Mouse (Mus musculus) olfactory bulb, adult 2 months (tissue): Measurements from ENCODE around the gene Bex2. TPM values are rescaled to one million over a fixed set of nuclear protein-coding genes. Genes with fewer than 3 reads are reported as not detected.
"Not testable (repeated sequence)": the region's sequence is repeated elsewhere in the genome, so short reads cannot be mapped to it uniquely, and the experiment has no call there.

Experiments
- H3K27ac ChIP-seq: fragments of 200-500 bp; 2 replicates; pipeline ENCODE4 v1.5.1; 2012; ENCODE audit warnings: low read depth, low read length; ENCODE audit not compliant: insufficient read depth
- H3K4me1 ChIP-seq: fragments of 200-500 bp; 2 replicates; pipeline ENCODE4 v1.6.1; 2012; ENCODE audit warnings: low read length; ENCODE audit not compliant: control insufficient read depth, insufficient read depth
- H3K4me3 ChIP-seq: fragments of 200-500 bp; 2 replicates; pipeline ENCODE4 v1.5.1; 2012; ENCODE audit warnings: mild to moderate bottlenecking, low read depth, low read length, moderate library complexity; ENCODE audit not compliant: insufficient read depth
- CTCF ChIP-seq: fragments of 200-500 bp; IDR thresholded peaks from 2 replicates; pipeline ENCODE4 v1.5.1; 2012; ENCODE audit warnings: low read depth, mild to moderate bottlenecking, low read length, moderate library complexity; ENCODE audit not compliant: insufficient read depth
- POLR2A ChIP-seq: fragments of 200-500 bp; IDR thresholded peaks from 2 replicates; pipeline ENCODE4 v1.6.1; 2012; ENCODE audit warnings: mild to moderate bottlenecking, low read depth, low read length, moderate library complexity; ENCODE audit not compliant: insufficient read depth
- whole genome bisulfite sequencing: fragments of 180-500 bp; shearing (Covaris S2); methylation state at CpG from one replicate; pipeline ENCODE4 v1.1.7; 2018; 5-methylcytosine and 5-hydroxymethylcytosine counted together
- polyA plus RNA-seq: library from polyadenylated mRNA; stranded (reverse); fragments of >200 nt; gene quantifications from 2 replicates; pipeline ENCODE4 v1.2.4, GENCODE M21; 2012; ENCODE audit warnings: low replicate concordance; ENCODE audit not compliant: missing spikeins, insufficient read depth, insufficient read length

Bex2 gene
- not detected in 2 replicates for polyA plus RNA-seq

DNA sequence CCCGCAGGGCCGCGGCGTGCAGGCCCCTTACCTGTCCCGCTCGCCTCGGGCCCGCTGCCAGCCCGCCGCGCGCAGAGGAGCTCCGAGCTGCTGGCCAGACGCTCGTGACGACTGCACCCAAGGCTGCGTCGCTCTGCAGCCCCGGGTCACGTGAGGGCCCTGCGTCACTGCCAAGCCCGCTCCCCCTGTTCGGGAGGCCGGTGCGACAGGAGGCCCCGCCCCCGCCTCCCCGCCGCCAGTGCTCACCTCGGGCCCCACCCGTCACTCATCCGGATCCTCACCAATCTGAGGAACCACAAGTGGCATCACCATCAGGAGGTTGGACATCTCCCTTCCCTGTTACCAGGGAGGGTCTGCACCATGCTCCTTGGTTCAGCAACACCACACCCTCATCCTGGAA, at the start of gene Bex2:
Bex2 (minus strand) TSS at position 217 of the 400 bp plus-strand sequence.
- not testable (repeated sequence) for H3K4me1 ChIP-seq, H3K27ac ChIP-seq
- H3K4me3 ChIP-seq, result peak within 1 kb of the TSS; percentile 53
- no CpG with 5 or more reads among the region's 32 CpGs for WGBS

DNA sequence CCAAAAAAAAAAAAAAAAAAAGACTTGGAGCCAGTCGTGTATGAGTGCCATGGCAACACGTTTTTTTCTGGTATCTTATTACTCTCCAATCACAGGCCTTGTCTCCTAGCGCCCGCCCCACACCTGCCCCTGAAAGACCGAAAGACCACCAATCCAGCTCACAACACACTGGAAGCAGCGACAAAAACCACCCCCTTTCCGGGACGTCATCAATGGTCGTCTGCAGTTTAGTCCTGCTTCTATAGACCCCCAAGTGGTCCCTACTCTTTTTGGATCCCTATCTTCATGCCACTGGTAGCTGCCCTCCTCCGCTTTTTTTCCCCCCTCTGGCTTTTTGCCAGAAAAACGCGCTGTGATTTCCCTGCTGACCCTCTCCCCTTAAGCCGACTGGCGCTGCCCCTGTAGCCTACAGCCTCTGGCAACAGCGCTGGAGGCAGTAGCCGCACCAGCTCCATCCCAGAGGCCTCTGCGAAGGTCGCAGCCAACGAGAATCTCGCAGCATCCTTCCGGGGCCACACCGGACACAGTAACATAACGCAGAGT, 47.5 kb upstream of the Bex2 start:
- Histone ChIP-seq H3K4me3 (peak overlapping the region; percentile 77), H3K27ac (peak overlapping the region; percentile 93), H3K4me1 (no peaks in the 10 kb centered on the region)
- 11% methylated on average over 23 of the region's 23 CpGs for WGBS
- peak; percentile 46; the same call in 1 of the 2 replicates for TF ChIP-seq POLR2A
- no peak for TF ChIP-seq CTCF

DNA sequence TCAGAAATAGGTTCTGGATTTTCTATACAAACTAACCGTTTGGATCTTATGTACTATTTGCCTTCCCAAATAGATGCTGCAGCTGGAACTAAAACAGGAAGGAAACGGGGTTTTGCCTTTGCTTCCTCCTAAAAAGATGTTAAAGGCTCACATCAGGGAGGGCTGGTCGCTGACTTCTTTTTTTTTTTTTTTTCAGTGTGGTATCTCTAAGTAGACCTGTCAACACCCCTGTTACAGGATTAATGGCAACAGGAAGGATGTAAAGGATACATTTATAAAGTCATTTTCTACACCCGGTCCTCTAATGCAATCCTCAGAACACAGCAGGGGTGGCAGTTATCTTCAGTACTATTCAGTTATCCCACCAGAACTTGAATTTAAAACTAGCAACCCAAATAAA, 47.0 kb upstream of the Bex2 start:
- no peak for TF ChIP-seq CTCF
- no peak for TF ChIP-seq POLR2A
- Histone ChIP-seq H3K27ac (no peak overlapping the region), H3K4me3 (no peak overlapping the region), H3K4me1 (no peaks in the 10 kb centered on the region)
- 20% methylated on average over 4 of the region's 4 CpGs for WGBS

DNA sequence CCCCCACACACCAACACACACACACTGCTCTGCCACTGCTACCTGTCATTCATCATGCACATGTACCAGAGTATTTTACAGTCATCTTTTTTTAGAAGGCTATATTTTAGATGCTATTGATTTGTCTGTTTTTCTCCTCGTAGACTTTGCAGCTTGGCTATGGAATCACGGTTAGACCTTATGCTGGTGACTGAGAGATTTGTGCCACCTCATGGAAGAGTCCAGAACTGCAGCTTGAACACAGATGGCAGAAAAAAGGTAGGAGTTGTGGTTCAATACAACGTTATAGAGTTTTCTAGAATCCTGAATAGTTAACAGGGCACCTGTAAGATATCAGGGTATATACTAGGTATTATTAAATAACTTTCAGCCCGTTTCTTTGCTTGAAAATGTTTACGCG, 39.9 kb upstream of the Bex2 start:
- H3K27ac ChIP-seq, result no peak overlapping the region; the same call in 1 of the 2 replicates
- WGBS, result 41% methylated on average over 6 of the region's 6 CpGs
- no peaks in the 10 kb centered on the region for H3K4me1 ChIP-seq

DNA sequence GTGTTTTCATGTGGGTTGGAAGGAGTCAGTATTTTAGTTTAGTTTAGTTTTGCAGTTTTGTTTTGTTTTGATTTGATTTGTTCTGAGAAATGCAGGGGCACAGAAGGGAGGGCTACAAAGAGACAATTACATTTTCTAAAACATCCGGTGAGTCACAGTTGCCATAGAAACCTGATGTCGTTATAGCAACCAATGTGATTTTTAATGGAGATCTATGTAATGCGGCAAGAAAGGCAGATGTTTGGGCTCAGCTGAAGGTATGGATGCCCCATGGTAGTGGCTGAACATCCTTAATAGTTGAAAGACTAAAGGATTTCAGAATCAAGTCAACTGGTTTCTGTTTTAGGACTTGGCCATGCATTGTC, 36.7 kb upstream of the Bex2 start:
- TF ChIP-seq CTCF (no peak), POLR2A (no peak)
- no peaks in the 10 kb centered on the region for H3K4me1 ChIP-seq
- WGBS, result 41% methylated on average over 3 of the region's 3 CpGs
- H3K27ac ChIP-seq, result no peak overlapping the region
- H3K4me3 ChIP-seq, result no peak overlapping the region

More for the DNA sequence above, 39.9 kb upstream of the Bex2 start:
- TF ChIP-seq CTCF, result no peak
- TF ChIP-seq POLR2A, result no peak
- no peak overlapping the region for H3K4me3 ChIP-seq

DNA sequence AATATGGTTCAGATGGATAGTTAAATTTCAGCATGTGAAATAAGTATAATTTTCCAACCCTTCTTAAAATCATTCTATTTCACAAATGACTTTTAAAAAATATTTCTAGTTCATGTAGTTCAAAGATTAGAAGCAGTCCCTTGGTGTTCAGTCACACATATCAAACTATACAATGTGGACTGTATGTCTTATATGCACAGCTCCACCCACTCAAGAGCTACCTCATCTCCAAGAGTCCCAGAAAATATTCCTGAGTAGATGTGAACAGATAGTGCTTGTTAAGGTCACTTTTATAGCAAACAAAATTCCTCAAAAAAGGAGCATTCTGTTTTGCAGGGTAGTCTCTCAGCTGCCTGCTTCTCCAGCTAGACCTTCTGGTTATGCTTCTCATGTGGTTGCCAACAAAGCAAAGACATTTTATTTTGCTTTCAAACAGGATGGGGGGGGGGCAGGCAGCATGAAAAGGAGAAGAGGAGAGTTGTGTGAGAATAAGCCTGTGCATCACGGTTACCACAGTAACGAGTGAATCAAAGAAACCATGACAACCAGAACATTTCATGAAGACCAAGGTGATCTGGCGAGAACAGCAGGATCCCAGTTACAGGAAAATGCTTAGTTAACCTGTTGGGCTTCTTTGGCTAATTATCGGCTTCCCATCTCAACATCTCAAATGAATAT, 36.1 kb upstream of the Bex2 start:
- Histone ChIP-seq H3K4me3 (no peak overlapping the region), H3K4me1 (no peaks in the 10 kb centered on the region), H3K27ac (no peak overlapping the region)
- WGBS, result 32% methylated on average over 4 of the region's 4 CpGs
- TF ChIP-seq CTCF, result no peak
- no peak for TF ChIP-seq POLR2A

DNA sequence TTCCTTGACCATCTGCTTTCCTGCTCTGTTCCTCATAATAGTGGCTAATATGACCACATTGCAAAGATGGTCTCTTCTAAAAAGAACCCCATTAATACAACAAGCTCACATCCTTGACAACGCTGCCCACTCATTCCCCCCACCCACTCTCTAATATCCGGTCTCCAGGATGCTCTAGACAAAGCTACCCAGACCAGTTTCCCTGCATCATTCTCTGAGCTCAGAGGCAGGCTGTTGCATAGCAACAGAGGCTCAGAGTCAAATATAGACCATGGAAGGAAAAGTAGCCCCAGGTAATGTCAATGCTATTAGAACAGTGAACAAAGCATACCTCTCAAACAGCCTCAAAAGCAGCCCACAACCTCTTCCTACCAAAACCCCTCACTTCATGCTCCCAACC, 26.4 kb upstream of the Bex2 start:
- WGBS, result 25% methylated on average over 2 of the region's 2 CpGs
- Histone ChIP-seq H3K4me3 (no peak overlapping the region), H3K4me1 (no peaks in the 10 kb centered on the region), H3K27ac (no peak overlapping the region)
- TF ChIP-seq CTCF (no peak), POLR2A (no peak)

DNA sequence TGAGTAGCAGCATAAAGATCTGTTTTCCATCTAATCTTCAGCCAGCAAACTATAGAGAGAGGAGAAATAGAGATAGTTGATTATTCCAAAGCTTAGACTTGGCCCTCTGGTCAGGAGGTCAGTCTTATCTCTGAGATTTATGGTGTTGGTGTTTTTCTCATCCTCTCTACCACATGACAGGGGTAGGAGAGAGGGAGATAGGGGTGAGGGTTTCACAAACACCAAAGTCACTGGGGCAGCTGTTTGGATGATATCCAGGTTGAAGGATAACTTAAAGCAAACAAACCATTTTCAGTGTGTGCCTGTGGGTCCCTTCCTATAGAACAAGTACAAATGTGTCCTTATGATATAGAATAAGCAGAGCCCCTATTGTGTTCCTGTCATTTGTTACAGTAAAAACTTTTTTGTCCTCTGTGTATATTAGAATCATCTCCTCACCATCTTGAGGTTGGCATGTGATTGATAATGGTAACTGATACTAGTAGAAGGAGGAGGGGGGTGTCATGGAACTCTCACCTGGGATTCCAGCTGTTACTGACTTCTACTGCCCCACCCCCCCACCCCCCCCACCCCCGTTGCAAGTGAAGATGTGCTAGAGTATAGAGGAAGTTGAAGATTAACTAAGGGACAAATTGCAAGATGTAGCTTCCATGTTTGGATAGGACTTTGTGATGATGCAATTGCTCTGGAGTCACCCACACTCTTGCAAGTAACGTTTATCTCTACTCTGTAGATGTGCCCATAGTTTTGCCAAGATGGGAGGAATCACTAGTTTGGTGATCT, 24.7 kb upstream of the Bex2 start:
- H3K4me3 ChIP-seq, result no peak overlapping the region
- no peaks in the 10 kb centered on the region for H3K4me1 ChIP-seq
- TF ChIP-seq CTCF (no peak), POLR2A (no peak)
- WGBS, result 43% methylated on average over 2 of the region's 2 CpGs
- no peak overlapping the region for H3K27ac ChIP-seq

DNA sequence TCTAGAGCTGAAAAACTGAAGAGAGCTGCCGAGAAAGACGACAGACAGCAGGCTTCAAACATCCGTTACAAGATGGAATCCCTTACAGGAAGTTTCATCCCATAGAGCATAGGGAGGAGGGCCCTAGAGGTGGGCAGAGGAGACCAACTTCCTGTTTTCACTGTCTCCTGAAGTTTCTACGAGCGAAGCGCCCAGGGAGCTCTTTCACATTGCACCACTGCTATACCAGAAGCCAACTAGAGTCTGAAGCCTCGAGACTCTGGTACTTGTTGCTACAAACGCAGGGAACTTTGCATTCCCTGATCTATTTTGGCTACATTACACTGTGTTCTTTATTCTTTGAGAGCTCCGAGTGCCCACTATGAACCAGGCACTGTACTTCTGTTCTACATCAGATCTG, 17.1 kb upstream of the Bex2 start, which contains the start of gene Nxf3:
Nxf3 (minus strand) TSS at position 101 of the 400 bp plus-strand sequence.
- Histone ChIP-seq H3K27ac (no peak within 1 kb of the TSS), H3K4me1 (no peaks in the 10 kb centered on the region), H3K4me3 (no peak within 1 kb of the TSS)
- no peak for TF ChIP-seq POLR2A
- no peak for TF ChIP-seq CTCF
- WGBS, result 80% methylated on average over 9 of the region's 9 CpGs

DNA sequence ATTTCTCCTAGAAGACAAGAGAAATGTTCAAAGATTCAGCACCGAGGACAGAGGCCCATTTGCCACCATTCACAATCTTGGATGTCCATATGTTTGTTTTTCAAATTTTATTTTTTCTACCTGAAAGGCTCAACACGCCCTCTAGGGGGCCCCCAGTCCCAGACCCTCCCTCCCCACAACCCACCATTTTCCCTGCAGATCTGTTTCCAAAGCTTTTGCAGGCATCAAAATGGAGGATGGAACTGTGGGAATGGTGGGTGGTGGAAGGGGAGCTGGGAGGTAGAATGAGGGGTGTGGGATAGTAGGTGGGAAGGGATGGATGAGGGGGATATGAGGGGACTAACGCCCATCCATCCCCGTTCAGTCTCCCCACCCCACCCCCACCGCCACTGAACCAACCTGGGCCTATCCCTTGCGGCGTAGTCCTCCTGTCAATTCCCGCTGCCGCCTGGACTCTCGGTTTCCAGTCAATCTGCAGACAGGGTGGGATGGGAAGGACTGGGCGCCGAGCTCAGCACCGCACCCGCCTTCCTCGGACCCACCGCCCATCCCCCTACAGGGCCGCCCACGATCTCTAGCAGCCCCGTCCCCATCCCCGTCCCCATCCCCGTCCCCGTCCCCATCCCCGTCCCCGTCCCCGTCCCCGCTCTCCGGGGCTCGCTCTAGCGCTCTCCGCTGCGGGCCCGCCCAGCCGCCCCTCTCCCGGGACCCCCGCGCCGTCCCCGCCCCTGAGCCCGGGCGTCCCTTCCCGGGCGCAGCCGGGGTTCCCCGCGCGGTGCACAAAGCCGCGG, 640 bp downstream of the Bex2 start:
- 28% methylated on average over 14 of the region's 48 CpGs for WGBS

More for the DNA sequence above, 640 bp downstream of the Bex2 start:
- peak overlapping the region; percentile 53 for H3K4me3 ChIP-seq
- not testable (repeated sequence) for H3K4me1 ChIP-seq, H3K27ac ChIP-seq
